Mouse (Mus musculus): ENCODE data around the gene Dennd1a. TPM values are rescaled to one million over a fixed set of nuclear protein-coding genes. Genes with fewer than 3 reads are reported as not detected.
"Not testable (repeated sequence)": the region's sequence is repeated elsewhere in the genome, so short reads cannot be mapped to it uniquely, and the experiment has no call there.

Dennd1a gene
- total RNA-seq, 2 experiments from 2014 or later: 28.3 to 29.8 TPM

GRCm38 (mm10) chr2:37969713-37970485, 317.3 kb downstream of the Dennd1a start:
- no peak for DNase-seq

DNA sequence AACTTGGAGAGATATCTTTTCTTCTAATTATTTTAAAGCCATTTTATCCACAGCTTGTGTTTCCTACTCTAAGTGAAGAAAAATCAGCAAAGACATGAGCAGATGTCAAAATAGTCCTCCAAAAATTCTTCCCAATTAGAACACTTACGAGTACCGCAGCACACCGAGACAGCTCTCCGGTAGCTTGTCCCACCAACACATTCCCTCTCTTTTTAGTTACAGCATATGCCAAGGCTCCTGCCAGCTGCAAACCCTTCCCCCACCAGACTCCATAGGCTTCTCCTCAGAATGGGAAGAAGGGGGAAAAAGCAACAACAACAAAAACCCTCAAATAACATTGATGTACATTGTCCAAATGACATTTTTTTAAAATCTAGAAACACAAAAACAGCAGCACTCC, 322.7 kb downstream of the Dennd1a start:
- DNase-seq: no peak

- no peak for DNase-seq
Observed at GRCm38 (mm10) chr2:37963362-37963761, 323.8 kb downstream of the Dennd1a start.

- no peak for DNase-seq
Observed at GRCm38 (mm10) chr2:37948424-37948823, 338.8 kb downstream of the Dennd1a start.

GRCm38 (mm10) chr2:37945598-37946336, 341.4 kb downstream of the Dennd1a start:
- no peak for DNase-seq

DNA sequence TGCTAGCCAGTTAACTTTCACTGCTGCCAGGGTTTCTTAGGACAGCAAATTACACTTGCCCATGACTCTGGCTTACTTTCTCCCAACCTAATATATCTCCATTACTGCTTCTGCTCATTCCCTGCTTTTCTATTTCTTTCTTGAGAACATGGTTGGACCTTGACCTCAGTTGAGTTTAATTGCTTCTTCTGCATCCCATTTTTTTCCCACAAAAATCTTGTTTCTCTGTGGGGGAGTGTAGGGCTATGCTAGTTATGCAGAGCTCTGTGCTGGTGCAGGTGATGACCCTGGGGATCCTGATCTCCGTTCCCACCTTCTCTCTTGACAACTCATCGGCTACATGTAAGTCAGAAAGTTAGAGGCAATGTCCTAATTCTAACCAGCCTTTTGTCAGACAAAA, 344.3 kb downstream of the Dennd1a start:
- DNase-seq: no peak

GRCm38 (mm10) chr2:37941741-37942140, 345.4 kb downstream of the Dennd1a start:
- no peak for DNase-seq

DNA sequence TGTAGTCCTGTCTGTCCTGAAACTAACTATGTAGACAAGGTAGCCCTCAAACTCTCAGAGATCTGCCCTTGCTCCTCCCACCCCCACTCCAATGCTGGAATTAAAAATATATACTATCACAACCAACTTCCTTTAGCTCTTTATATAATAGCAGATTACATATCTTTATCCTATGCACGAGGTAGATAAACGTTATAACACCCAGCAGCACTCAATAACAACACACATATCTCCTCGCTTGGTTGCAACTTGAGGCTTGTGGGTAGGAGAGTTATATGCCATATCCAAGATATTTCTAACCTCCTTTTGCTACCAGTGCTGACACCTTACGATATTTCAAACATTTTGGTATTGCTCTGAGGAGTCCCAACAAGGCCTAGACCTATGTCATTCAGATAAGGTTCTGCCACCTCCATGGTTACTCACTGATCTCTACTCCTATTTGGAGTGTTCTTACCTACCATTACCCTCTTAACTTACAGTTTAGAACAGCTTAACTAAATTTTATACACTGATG, 346.3 kb downstream of the Dennd1a start:
- no peak for DNase-seq

DNA sequence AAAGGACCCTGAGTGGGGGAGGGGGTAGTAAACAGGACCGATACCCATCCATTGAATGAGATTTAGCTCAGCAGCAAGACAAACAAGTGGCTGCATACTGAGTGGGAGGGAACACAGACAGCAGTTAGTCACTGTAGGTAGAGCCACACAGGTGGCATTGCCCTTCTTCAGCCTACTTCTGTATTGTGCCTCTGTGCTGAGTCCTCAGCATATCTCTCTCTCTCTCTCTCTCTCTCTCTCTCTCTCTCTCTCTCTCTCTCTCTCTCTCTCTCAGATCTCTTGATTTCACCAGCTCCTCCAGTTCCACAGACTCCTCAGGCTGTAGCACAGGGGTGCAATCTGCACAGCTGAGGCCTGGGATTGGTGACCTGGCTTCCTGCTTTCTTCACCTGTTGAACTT, 347.2 kb downstream of the Dennd1a start:
- DNase-seq: no peak

GRCm38 (mm10) chr2:37936922-37937321, 350.3 kb downstream of the Dennd1a start:
- not testable (repeated sequence) for DNase-seq

GRCm38 (mm10) chr2:37932240-37932639, 354.9 kb downstream of the Dennd1a start:
- no peak for DNase-seq

GRCm38 (mm10) chr2:37931018-37931930, 355.9 kb downstream of the Dennd1a start:
- no peak for DNase-seq

DNA sequence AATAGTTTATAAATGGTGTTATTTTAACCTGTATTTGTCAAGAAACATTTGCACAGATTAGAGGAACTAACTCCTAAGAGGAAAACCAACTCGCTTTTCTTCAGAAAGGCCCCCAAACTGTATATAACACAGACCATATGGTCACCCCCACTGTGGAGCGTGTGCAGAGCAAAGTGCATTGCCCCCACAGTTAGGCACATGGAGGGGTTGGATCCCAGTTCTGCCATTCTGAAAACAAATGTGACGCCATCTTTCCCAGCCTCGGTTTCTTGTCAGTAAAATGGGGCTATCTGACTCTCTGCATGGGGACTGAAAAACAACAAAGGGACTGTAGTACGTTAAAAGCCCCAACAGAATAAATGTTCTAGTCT, 361.1 kb downstream of the Dennd1a start:
- no peak for DNase-seq

- DNase-seq: peak; percentile 55
Observed at GRCm38 (mm10) chr2:37925413-37926132, 361.6 kb downstream of the Dennd1a start.

DNA sequence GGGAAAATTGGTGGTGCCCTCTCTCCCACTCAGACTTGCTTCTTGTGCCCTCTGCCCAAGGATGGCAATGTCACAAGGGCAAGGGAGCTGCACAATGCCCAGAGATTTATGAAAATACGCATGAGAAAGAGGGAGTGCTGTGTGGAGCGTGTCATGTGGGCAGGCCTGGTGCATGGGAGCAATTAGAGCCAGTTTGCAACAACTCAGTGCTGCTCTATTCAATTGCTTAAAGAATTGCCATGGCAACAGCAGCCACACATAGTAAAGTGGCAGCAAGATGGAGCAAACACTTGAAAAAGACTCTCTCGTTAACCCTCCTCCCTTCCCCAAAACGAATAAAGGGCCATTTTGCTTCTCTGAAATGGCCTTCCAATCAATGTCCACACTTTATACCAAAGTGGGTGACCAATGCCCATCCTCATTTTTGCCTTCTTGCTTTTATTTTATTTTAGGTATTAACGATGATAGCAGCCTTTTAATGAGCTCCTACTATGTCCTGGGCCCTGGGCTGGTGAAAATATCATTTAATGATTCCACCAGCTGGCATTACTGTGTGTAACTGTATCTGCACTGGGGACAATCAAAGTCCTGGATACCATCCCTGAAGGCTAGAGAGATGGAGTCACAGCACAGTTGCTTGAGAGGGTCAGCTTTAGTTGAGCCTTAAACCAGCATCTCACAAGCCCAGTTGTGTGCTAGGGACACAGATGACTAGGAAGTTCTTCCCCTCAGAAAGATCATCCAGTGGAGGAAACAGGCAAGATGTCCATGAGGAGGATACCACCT, 378.3 kb downstream of the Dennd1a start:
- DNase-seq: no peak

DNA sequence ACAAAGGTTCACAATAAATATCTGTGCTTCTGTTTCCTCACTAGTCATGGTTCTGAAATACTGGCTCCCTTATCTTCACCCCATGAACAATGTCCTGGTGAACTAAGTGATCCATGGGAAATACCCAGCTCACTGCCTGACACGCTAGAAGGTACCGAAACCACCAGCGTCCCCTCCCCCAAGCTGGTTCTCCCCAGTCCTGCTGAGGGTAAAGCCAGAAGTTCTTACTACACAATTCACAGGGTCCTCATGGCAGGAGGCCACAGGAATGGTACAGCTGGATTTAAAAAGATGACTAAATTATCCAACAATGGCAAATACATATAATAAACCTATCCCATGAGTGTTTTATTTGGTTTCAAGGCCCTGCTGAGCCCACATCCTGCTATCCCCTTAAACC, 378.9 kb downstream of the Dennd1a start:
- DNase-seq: no peak

GRCm38 (mm10) chr2:37906261-37906660, 380.9 kb downstream of the Dennd1a start:
- DNase-seq: no peak

- no peak for DNase-seq
Observed at GRCm38 (mm10) chr2:37903286-37903685, 383.9 kb downstream of the Dennd1a start.

GRCm38 (mm10) chr2:37883214-37883613, 404.0 kb downstream of the Dennd1a start:
- DNase-seq: no peak

DNA sequence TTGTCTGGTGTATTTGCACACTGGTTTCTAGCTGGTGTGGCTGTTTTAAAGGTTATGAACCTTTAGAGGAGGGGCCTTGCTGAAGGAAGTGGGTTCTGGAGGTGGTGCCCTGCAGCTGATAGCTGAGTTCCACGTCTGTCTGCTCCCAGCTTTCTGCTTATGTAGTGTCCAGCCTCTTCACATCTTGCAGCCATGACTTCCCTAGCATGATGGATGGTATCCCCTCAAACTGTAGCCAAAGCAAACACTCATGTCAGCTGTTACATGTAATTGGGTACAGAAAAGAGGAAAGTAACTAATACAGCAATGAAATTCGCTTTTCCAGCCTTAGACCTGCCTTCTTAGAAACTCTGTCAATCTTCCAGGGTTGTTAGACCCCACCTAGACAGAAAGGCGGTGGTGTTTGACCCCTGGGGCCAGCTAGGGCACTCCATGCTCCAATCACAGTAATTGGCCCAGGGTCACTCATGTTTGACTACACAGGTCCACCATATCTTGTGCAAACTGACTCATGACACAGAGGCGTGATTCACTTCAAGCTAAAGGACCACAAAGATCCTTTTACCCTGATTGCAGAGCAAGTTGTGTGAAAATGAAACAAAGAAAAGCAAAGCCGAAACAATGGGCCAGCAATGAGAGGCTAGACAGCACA, 405.8 kb downstream of the Dennd1a start:
- DNase-seq: no peak
